Mouse (Mus musculus) lung, adult 2 months (tissue): ENCODE results near the gene Lbx2.

Source experiments
- CTCF ChIP-seq: fragments of 200-500 bp; IDR thresholded peaks from 2 replicates; pipeline ENCODE4 v1.5.1; 2011; ENCODE audit warnings: mild to moderate bottlenecking, low read length, control low read depth; ENCODE audit not compliant: insufficient read depth
- POLR2A ChIP-seq: fragments of 200-500 bp; IDR thresholded peaks from 2 replicates; pipeline ENCODE4 v1.6.1; 2011; ENCODE audit warnings: low read depth, mild to moderate bottlenecking, control low read depth, low read length, borderline replicate concordance; ENCODE audit errors: extremely low read depth

DNA sequence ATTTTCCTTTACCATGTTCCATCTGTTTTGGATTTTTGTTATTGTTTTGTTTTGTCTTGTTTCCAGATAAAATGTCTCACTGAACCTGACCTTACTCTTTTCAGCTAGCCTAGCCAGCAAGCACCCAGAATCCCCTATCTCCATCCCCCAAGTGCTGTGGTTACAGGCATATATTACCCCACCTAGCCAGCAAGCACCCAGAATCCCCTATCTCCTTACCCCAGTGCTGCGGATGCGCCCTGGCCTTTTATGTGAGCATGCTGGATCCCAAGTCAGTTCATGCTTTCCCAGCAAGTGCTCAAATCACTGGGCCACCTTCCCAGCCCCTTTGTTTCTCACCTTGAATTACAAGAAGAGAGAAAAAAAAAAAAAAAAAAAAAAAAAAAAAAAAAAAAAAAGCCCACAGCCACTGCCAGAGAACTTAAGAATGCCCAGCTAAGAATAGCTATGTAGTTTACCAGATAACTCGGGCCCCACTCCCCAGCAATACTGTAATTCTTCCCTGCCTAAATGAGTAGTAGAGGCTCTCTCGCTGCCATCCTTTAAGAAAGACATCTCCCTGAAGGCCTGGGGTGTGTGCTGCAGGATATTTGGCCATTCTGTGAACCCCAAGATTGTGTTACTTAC is 25.5 kb downstream of the Lbx2 start:
- no peak for TF ChIP-seq POLR2A
- no peak for TF ChIP-seq CTCF
